Mouse (Mus musculus): Measurements from ENCODE around the gene Syngap1.

Syngap1 gene

GRCm38 (mm10) chr17:26995562-26995961, 54.5 kb downstream of the Syngap1 start:
- DNase-seq = no peak

DNA sequence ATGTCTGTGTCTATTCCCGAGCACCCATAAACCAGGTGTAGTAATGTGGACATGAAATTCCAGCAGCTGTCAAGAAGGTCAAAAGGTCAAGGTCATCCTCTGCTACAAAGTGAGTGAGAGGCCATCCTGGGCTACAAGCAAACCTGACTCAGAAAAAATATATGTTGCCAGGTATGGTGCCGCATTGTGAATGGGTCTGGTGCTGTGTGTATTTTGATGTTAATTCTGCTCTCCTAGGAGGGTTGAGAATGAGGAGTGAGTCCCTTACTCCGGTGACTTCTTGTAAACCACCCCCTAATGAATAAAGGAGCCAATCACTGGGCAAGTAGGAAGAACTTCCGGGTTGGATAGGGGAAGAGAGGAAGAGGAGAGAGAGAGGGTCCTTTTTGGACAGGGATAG, 56.6 kb downstream of the Syngap1 start:
- no peak for DNase-seq

- DNase-seq = no peak
Observed at GRCm38 (mm10) chr17:26998283-26998682, 57.2 kb downstream of the Syngap1 start.

DNA sequence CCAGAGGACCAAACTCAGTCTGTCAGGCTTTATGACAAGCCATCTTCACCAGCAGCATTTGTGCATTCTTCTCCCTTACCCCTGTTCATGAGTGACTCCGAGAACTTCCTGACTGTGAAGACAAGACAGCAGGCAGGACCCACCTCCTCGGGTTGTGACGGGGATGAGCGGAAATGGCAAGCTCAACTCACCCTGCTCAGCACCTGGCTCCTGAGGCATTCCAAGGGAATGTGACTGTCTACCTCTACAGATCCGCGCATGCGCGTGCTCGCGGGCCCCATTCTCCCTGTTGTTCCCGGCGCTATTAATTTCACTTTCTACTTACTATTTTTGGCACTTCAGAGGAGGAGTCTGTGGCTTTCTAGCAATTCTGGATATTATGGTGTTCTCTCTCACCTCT, 58.9 kb downstream of the Syngap1 start:
- DNase-seq = no peak

DNA sequence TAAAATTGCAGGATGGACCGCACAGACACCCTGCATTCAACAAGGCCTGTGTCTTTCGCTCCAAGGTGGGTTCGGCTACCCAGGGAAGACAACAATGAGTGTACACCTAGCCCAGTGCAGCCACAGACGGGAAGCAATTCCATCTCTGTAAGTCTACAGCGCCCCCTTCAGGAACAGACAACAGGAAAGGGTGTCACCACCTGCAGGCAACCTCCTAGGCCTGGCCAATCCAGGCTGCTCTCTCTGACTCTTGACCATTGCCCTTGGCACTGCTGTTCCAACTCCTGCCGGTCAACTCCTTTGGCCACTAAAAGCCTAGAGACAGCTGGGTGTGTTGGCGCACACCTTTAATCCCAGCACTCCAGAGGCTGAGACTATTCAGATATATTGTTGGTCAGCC, 60.1 kb downstream of the Syngap1 start:
- no peak for DNase-seq

GRCm38 (mm10) chr17:27001889-27002288, 60.8 kb downstream of the Syngap1 start:
- no peak for DNase-seq

- DNase-seq = no peak
Observed at GRCm38 (mm10) chr17:27004431-27004830, 63.4 kb downstream of the Syngap1 start.

GRCm38 (mm10) chr17:27004903-27005485, 63.9 kb downstream of the Syngap1 start:
- DNase-seq = no peak

GRCm38 (mm10) chr17:27005644-27006043, 64.6 kb downstream of the Syngap1 start:
- DNase-seq = no peak

- DNase-seq = no peak
Observed at GRCm38 (mm10) chr17:27008277-27008676, 67.2 kb downstream of the Syngap1 start.

GRCm38 (mm10) chr17:27011167-27011566, 70.1 kb downstream of the Syngap1 start:
- DNase-seq = no peak

- no peak for DNase-seq
Observed at GRCm38 (mm10) chr17:27011998-27012672, 71.1 kb downstream of the Syngap1 start.

DNA sequence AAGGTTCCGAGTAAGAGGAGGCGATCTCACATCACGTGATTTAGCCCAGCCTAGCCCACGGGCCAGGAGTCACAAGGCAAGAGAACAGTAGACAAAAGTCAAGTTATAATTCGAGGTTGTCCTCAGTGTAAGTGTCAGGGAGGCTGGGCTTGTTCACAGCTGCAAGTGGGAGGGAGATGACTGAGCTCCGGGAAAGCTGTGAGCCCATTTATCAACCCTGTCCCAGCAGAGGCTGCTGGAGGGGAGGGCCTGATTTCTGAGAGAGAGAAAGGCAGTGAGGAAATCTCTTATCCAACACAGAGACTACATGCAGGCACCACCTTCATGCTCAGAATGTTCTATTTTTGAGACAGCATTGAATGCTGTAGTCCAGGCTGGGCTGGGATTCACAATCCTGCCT, 71.9 kb downstream of the Syngap1 start:
- DNase-seq = no peak

DNA sequence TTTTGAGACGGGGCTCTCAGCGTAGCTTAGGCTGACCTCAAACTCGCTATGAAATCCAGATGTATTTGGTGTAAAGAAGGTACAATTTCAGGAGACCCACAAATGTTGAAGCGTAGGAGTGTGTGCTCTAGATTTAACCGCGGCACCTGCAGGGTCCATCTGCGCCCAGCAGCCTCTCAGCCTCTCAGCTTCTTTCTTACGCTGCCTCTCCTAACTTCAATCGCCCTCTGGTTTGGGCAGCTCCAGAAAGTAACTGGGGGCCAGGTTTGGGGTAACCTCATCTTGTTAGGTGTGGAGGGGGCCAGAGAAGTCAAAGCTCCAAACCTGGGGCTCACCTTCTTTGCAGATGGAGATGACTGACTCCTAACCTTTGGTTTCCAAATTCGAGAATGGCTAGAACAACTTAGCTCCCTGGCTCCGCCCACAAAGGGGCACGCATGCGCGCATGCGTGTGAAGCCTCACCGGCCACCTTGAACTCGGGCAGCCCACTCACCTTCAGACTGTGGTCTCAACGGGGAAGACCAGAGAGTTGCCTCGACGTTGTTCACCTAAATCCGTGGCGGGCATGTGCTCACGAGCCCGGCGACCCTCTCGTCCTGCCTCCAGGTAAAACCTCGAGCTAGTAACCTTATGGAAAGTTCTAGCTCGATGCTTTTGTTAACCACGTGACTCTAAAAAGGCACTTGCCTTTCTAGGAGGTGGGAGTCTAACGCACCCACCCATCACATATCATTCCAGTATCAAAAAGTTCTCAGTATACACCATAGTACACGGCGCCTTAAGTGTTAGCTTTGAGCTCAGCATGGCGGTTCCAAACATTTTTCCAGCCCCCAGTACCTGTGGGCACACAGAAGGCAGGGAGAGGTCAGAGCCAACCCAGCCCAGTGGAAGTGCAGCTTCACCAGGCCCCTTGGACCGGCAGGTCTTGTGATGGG, 76.8 kb downstream of the Syngap1 start:
- DNase-seq = peak; percentile 89

GRCm38 (mm10) chr17:27018555-27019196, 77.6 kb downstream of the Syngap1 start:
- DNase-seq = no peak

DNA sequence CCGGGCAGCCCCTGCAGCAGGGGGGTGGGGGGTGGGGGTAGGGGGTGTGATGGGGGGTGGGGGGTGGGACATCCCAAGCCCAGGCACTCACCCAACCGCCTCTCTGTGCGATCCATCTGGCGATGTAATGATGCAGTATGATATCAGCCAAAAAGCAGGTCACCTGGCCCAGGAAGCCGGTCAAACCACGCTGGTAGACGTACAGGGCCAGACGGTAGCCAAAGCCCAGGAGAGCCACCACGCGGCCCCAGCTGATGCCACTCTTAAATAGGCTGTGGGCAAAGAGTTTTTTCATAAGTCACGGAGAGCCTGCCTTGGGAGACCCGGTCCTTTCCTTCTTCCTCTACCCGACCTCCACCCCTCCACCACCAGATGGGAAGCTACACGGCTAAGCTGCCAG, 80.0 kb downstream of the Syngap1 start:
- peak; percentile 87 for DNase-seq

GRCm38 (mm10) chr17:27021736-27022135, 80.7 kb downstream of the Syngap1 start:
- DNase-seq = no peak

All from cerebellum, adult 9-11 months (tissue).